Mouse (Mus musculus): ENCODE results near the gene Xrcc3. TPM values are rescaled to one million over a fixed set of nuclear protein-coding genes. Genes with fewer than 3 reads are reported as not detected.

The Xrcc3 gene
- polyA plus RNA-seq, 1 experiment = 9.3 TPM

GRCm38 (mm10) chr12:111816528-111816927, 2.9 kb upstream of the Xrcc3 start:
- 27% methylated on average over 13 of the region's 13 CpGs for WGBS
- H3K27me3 ChIP-seq (ENCODE audit: control insufficient read depth, insufficient read depth, low read length) = no peaks in the 10 kb centered on the region
- no peak for TF ChIP-seq POLR2A (IDR thresholded peaks at IDR 0.05; ENCODE audit: low read depth, low read length)
- no peak for TF ChIP-seq CTCF (IDR thresholded peaks at IDR 0.05; ENCODE audit: extremely low read depth, insufficient read length, insufficient replicate concordance, low read depth, low read length)
- H3K36me3 ChIP-seq (ENCODE audit: control insufficient read depth, insufficient read depth, low read length) = peaks cover 5% of the 10 kb centered on the region
- peak overlapping the region; percentile 94 for H3K4me3 ChIP-seq (ENCODE audit: low read depth, low read length)
- H3K27ac ChIP-seq (ENCODE audit: insufficient read depth, low read depth, low read length) = peak overlapping the region; percentile 98
- H3K4me1 ChIP-seq (ENCODE audit: control insufficient read depth, insufficient read depth, insufficient read length, low read length) = peaks cover 34% of the 10 kb centered on the region

- H3K27me3 ChIP-seq (ENCODE audit: control insufficient read depth, insufficient read depth, low read length) = no peaks in the 10 kb centered on the region
- peaks cover 31% of the 10 kb centered on the region for H3K4me1 ChIP-seq (ENCODE audit: control insufficient read depth, insufficient read depth, insufficient read length, low read length)
- H3K36me3 ChIP-seq (ENCODE audit: control insufficient read depth, insufficient read depth, low read length) = peaks cover 2% of the 10 kb centered on the region; the same call in 1 of the 2 replicates
- TF ChIP-seq CTCF (IDR thresholded peaks at IDR 0.05; ENCODE audit: extremely low read depth, insufficient read length, insufficient replicate concordance, low read depth, low read length) (no peak), POLR2A (IDR thresholded peaks at IDR 0.05; ENCODE audit: low read depth, low read length) (peak; percentile 71; the same call in 1 of the 2 replicates)
- 11% methylated on average over 19 of the region's 19 CpGs for WGBS
- peak overlapping the region; percentile 94 for H3K4me3 ChIP-seq (ENCODE audit: low read depth, low read length)
- H3K27ac ChIP-seq (ENCODE audit: insufficient read depth, low read depth, low read length) = peak overlapping the region; percentile 99
Measured at GRCm38 (mm10) chr12:111814769-111815762, 1.4 kb upstream of the Xrcc3 start.

- 3% methylated on average over 27 of the region's 27 CpGs for WGBS
- Histone ChIP-seq H3K4me1 (ENCODE audit: control insufficient read depth, insufficient read depth, insufficient read length, low read length) (peaks cover 22% of the 10 kb centered on the region), H3K4me3 (ENCODE audit: low read depth, low read length) (peak overlapping the region; percentile 80), H3K27me3 (ENCODE audit: control insufficient read depth, insufficient read depth, low read length) (no peaks in the 10 kb centered on the region), H3K36me3 (ENCODE audit: control insufficient read depth, insufficient read depth, low read length) (peaks cover 3% of the 10 kb centered on the region; the same call in 1 of the 2 replicates), H3K27ac (ENCODE audit: insufficient read depth, low read depth, low read length) (no peak overlapping the region)
- TF ChIP-seq POLR2A (IDR thresholded peaks at IDR 0.05; ENCODE audit: low read depth, low read length) (no peak), CTCF (IDR thresholded peaks at IDR 0.05; ENCODE audit: extremely low read depth, insufficient read length, insufficient replicate concordance, low read depth, low read length) (no peak)
Measured at GRCm38 (mm10) chr12:111813111-111813765, 435 bp downstream of the Xrcc3 start.

GRCm38 (mm10) chr12:111812611-111813010, 1.1 kb downstream of the Xrcc3 start:
- 30% methylated on average over 12 of the region's 12 CpGs for WGBS
- Histone ChIP-seq H3K4me1 (ENCODE audit: control insufficient read depth, insufficient read depth, insufficient read length, low read length) (peaks cover 20% of the 10 kb centered on the region), H3K27me3 (ENCODE audit: control insufficient read depth, insufficient read depth, low read length) (no peaks in the 10 kb centered on the region), H3K36me3 (ENCODE audit: control insufficient read depth, insufficient read depth, low read length) (peaks cover 8% of the 10 kb centered on the region; the same call in 1 of the 2 replicates), H3K27ac (ENCODE audit: insufficient read depth, low read depth, low read length) (no peak overlapping the region), H3K4me3 (ENCODE audit: low read depth, low read length) (peak overlapping the region; percentile 80; the same call in 1 of the 2 replicates)
- no peak for TF ChIP-seq CTCF (IDR thresholded peaks at IDR 0.05; ENCODE audit: extremely low read depth, insufficient read length, insufficient replicate concordance, low read depth, low read length)
- no peak for TF ChIP-seq POLR2A (IDR thresholded peaks at IDR 0.05; ENCODE audit: low read depth, low read length)

- no peak overlapping the region for H3K4me3 ChIP-seq (ENCODE audit: low read depth, low read length)
- 87% methylated on average over 13 of the region's 13 CpGs for WGBS
- H3K27ac ChIP-seq (ENCODE audit: insufficient read depth, low read depth, low read length) = no peak overlapping the region
- H3K36me3 ChIP-seq (ENCODE audit: control insufficient read depth, insufficient read depth, low read length) = peaks cover 11% of the 10 kb centered on the region; the same call in 1 of the 2 replicates
- H3K4me1 ChIP-seq (ENCODE audit: control insufficient read depth, insufficient read depth, insufficient read length, low read length) = peaks cover 18% of the 10 kb centered on the region
- TF ChIP-seq CTCF (IDR thresholded peaks at IDR 0.05; ENCODE audit: extremely low read depth, insufficient read length, insufficient replicate concordance, low read depth, low read length) = no peak
- no peak for TF ChIP-seq POLR2A (IDR thresholded peaks at IDR 0.05; ENCODE audit: low read depth, low read length)
- H3K27me3 ChIP-seq (ENCODE audit: control insufficient read depth, insufficient read depth, low read length) = no peaks in the 10 kb centered on the region
Measured at GRCm38 (mm10) chr12:111812075-111812474, 1.6 kb downstream of the Xrcc3 start.

GRCm38 (mm10) chr12:111809762-111810161, 3.9 kb downstream of the Xrcc3 start:
- H3K27me3 ChIP-seq (ENCODE audit: control insufficient read depth, insufficient read depth, low read length) = no peaks in the 10 kb centered on the region
- no peak overlapping the region for H3K4me3 ChIP-seq (ENCODE audit: low read depth, low read length)
- peaks cover 14% of the 10 kb centered on the region for H3K4me1 ChIP-seq (ENCODE audit: control insufficient read depth, insufficient read depth, insufficient read length, low read length)
- no peak overlapping the region for H3K27ac ChIP-seq (ENCODE audit: insufficient read depth, low read depth, low read length)
- TF ChIP-seq POLR2A (IDR thresholded peaks at IDR 0.05; ENCODE audit: low read depth, low read length) (peak; percentile 16; the same call in 1 of the 2 replicates), CTCF (IDR thresholded peaks at IDR 0.05; ENCODE audit: extremely low read depth, insufficient read length, insufficient replicate concordance, low read depth, low read length) (no peak)
- WGBS = 6% methylated on average over 9 of the region's 9 CpGs
- H3K36me3 ChIP-seq (ENCODE audit: control insufficient read depth, insufficient read depth, low read length) = peaks cover 28% of the 10 kb centered on the region

Data from small intestine, adult 2 months (tissue).